Mouse (Mus musculus) CH12.LX (cell line): Measurements from ENCODE around the gene Agps. TPM values are rescaled to one million over a fixed set of nuclear protein-coding genes. Genes with fewer than 3 reads are reported as not detected.
A peak's percentile ranks its signal among the peaks of the same experiment; 100 is the strongest.
"Not testable (repeated sequence)": the region's sequence is repeated elsewhere in the genome, so short reads cannot be mapped to it uniquely, and the experiment has no call there.

Experiments used
- DNase-seq: peaks from one replicate; pipeline ENCODE4 v3.0.0-alpha.2; 2013; ENCODE audit errors: extremely low read depth
- H3K27ac ChIP-seq: 2 replicates; pipeline ENCODE4 v1.5.1; 2012; ENCODE audit warnings: low read depth, mild to moderate bottlenecking, control low read depth, moderate library complexity; ENCODE audit not compliant: insufficient read depth
- H3K27me3 ChIP-seq: replicated peaks from 2 replicates; pipeline ENCODE3; 2012; ENCODE audit warnings: inconsistent platforms
- H3K36me3 ChIP-seq, 2 experiments: replicated peaks in 1 of 2; 2 replicates each; pipeline versions ENCODE3 to v1.6.1; 2012; ENCODE audit warnings: inconsistent platforms in 1 of 2, low read length in 1 of 2, mild to moderate bottlenecking in 1 of 2, mixed read lengths in 1 of 2, moderate library complexity in 1 of 2; ENCODE audit not compliant: control insufficient read depth in 1 of 2, insufficient read depth in 1 of 2
- H3K4me1 ChIP-seq, 2 experiments: 2 replicates each; pipeline ENCODE4 v1.6.1; 2012; ENCODE audit warnings: inconsistent platforms in 1 of 2, moderate library complexity in 1 of 2; ENCODE audit not compliant: insufficient read depth in 2 of 2, control insufficient read depth in 1 of 2
- H3K4me2 ChIP-seq: 2 replicates; pipeline ENCODE4 v1.6.1; 2012; ENCODE audit warnings: low read depth, mild to moderate bottlenecking, control low read depth; ENCODE audit not compliant: poor library complexity, insufficient read depth, severe bottlenecking
- H3K4me3 ChIP-seq, 3 experiments: fragments of 150-350 bp in 1 of 3; sonication (generic) in 1 of 3; replicated peaks in 1 of 3; 2 replicates each; pipeline versions ENCODE3 to v1.5.1; 2011 to 2012; ENCODE audit warnings: low read depth in 2 of 3, low read length in 2 of 3, mild to moderate bottlenecking in 2 of 3, moderate library complexity in 2 of 3, control low read depth in 1 of 3, improper control_type of control experiment in 1 of 3, inconsistent platforms in 1 of 3, mixed read lengths in 1 of 3; ENCODE audit not compliant: poor library complexity in 1 of 3
- H3K79me2 ChIP-seq: replicated peaks from 2 replicates; pipeline ENCODE4 v1.6.1; 2012; ENCODE audit warnings: mild to moderate bottlenecking, moderate library complexity; ENCODE audit not compliant: control insufficient read depth, poor library complexity, insufficient read depth, severe bottlenecking; ENCODE audit errors: extremely low read depth
- H3K9ac ChIP-seq: 2 replicates; pipeline ENCODE4 v1.6.1; 2012; ENCODE audit warnings: low read depth, mild to moderate bottlenecking, control low read depth, moderate library complexity; ENCODE audit not compliant: insufficient read depth
- H3K9me3 ChIP-seq: replicated peaks from 2 replicates; pipeline ENCODE3; 2012; ENCODE audit warnings: low read length, inconsistent platforms, mixed read lengths
- CHD2 ChIP-seq: IDR thresholded peaks from 2 replicates; pipeline ENCODE4 v1.6.1; 2011; ENCODE audit warnings: low read length, improper control_type of control experiment
- E2F4 ChIP-seq: IDR thresholded peaks from 2 replicates; pipeline ENCODE4 v1.6.1; 2011; ENCODE audit warnings: low read depth, low read length, improper control_type of control experiment; ENCODE audit not compliant: insufficient replicate concordance
- ELF1 ChIP-seq: IDR thresholded peaks from 2 replicates; pipeline ENCODE4 v1.6.1; 2014; ENCODE audit warnings: low read depth, mild to moderate bottlenecking, inconsistent platforms, low read length, improper control_type of control experiment
- GABPA ChIP-seq: IDR thresholded peaks from 2 replicates; pipeline ENCODE4 v1.6.1; 2012; ENCODE audit warnings: low read depth, low read length, improper control_type of control experiment, inconsistent platforms; ENCODE audit not compliant: insufficient replicate concordance
- HCFC1 ChIP-seq: IDR thresholded peaks from 2 replicates; pipeline ENCODE4 v1.6.1; 2012; ENCODE audit warnings: low read depth, mild to moderate bottlenecking, inconsistent platforms, low read length, improper control_type of control experiment
- MAX ChIP-seq: IDR thresholded peaks from 2 replicates; pipeline ENCODE4 v1.6.1; 2011; ENCODE audit warnings: low read length, improper control_type of control experiment
- MAZ ChIP-seq: IDR thresholded peaks from 2 replicates; pipeline ENCODE4 v1.6.1; 2012; ENCODE audit warnings: low read depth, mild to moderate bottlenecking, inconsistent platforms, low read length, improper control_type of control experiment, moderate library complexity
- MXI1 ChIP-seq: IDR thresholded peaks from 2 replicates; pipeline ENCODE4 v1.6.1; 2011; ENCODE audit warnings: mild to moderate bottlenecking, low read depth, low read length, improper control_type of control experiment
- MYC ChIP-seq: IDR thresholded peaks from 2 replicates; pipeline ENCODE4 v1.6.1; 2011; ENCODE audit warnings: low read depth, mild to moderate bottlenecking, improper control_type of control experiment, low read length
- NRF1 ChIP-seq: IDR thresholded peaks from 2 replicates; pipeline ENCODE4 v1.6.1; 2014; ENCODE audit warnings: low read depth, mild to moderate bottlenecking, inconsistent platforms, low read length, improper control_type of control experiment, moderate library complexity
- PAX5 ChIP-seq: IDR thresholded peaks from 2 replicates; pipeline ENCODE4 v1.6.1; 2012; ENCODE audit warnings: low read length, inconsistent platforms, mixed read lengths
- RCOR1 ChIP-seq: conservative IDR thresholded peaks from 2 replicates; pipeline ENCODE4 v1.6.1; 2012; ENCODE audit warnings: low read depth, mild to moderate bottlenecking, inconsistent platforms, low read length, improper control_type of control experiment
- TCF12 ChIP-seq: IDR thresholded peaks from 2 replicates; pipeline ENCODE4 v1.6.1; 2014; ENCODE audit warnings: low read depth, mild to moderate bottlenecking, inconsistent platforms, low read length, improper control_type of control experiment
- UBTF ChIP-seq: IDR thresholded peaks from 2 replicates; pipeline ENCODE4 v1.6.1; 2012; ENCODE audit warnings: low read depth, mild to moderate bottlenecking, inconsistent platforms, low read length, improper control_type of control experiment, moderate library complexity
- USF1 ChIP-seq: IDR thresholded peaks from 2 replicates; pipeline ENCODE4 v1.6.1; 2014; ENCODE audit warnings: low read depth, mild to moderate bottlenecking, inconsistent platforms, low read length, improper control_type of control experiment
- USF2 ChIP-seq: conservative IDR thresholded peaks from 2 replicates; pipeline ENCODE4 v1.6.1; 2011; ENCODE audit warnings: low read depth, low read length, improper control_type of control experiment
- ZC3H11A ChIP-seq: IDR thresholded peaks from 2 replicates; pipeline ENCODE4 v1.6.1; 2012; ENCODE audit warnings: low read depth, mild to moderate bottlenecking, inconsistent platforms, low read length, improper control_type of control experiment
- ZKSCAN1 ChIP-seq: IDR thresholded peaks from 2 replicates; pipeline ENCODE4 v1.6.1; 2012; ENCODE audit warnings: low read depth, inconsistent platforms, low read length, improper control_type of control experiment, borderline replicate concordance
- ZMIZ1 ChIP-seq: IDR thresholded peaks from 2 replicates; pipeline ENCODE4 v1.6.1; 2012; ENCODE audit warnings: low read depth, mild to moderate bottlenecking, inconsistent platforms, low read length, improper control_type of control experiment
- dilution Hi-C: fragments of 300-500 bp; cut with MboI; formaldehyde crosslinking; loops from 2 replicates; pipeline ENCODE4 v1.14.3; 2020; ENCODE audit warnings: low sequenced_read_pairs; ENCODE audit not compliant: extremely low pct_unique_long_range_greater_than_20kb, extremely low pct_ligation_motif_present
- in situ Hi-C: fragments of 300-500 bp; cut with MboI; formaldehyde crosslinking; loops from 3 replicates; pipeline ENCODE4 v1.14.3; 2019; ENCODE audit warnings: low sequenced_read_pairs, low pct_ligation_motif_present, low pct_unique_long_range_greater_than_20kb, mixed read lengths
- polyA plus RNA-seq: library from polyadenylated mRNA; unstranded; fragments of >175 nt; gene quantifications from 2 replicates; pipeline ENCODE4 v1.2.1, GENCODE M21; 2012; ENCODE audit warnings: low read depth; ENCODE audit not compliant: insufficient read length
- total RNA-seq, 2 experiments: library from RNA; depleted of rRNA; stranded (reverse); fragments of 300-350 nt in 1 of 2; fragments of >200 nt in 1 of 2; gene quantifications; 2 replicates each; pipeline ENCODE4 v1.2.3; 2012 to 2014

The Agps gene
- total and polyA plus RNA-seq, 3 experiments = 38.6 to 67.7 (median 49.3) TPM

DNA sequence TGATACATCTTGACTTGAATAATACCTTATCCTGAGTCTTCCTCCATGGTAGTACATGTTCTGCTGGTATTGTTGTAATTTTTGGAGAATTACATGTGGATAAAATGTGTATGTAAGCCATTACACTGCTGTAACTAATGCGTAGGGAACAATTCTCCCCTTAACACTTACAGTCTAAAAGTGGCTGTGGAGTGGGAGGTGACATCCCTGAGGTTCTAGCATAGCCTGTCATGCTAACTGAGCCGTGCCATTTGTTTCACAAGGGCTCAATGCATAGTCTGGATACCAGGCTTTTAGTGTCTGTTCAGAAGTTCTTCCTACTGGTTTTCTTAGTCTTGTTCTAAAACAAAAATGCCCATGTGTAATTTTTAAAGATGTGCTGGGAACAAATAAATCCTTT is 99.0 kb downstream of the Agps start:
- H3K27me3 ChIP-seq = no peaks in the 10 kb centered on the region
- dilution Hi-C loops (no loop called here), in situ Hi-C loops (no loop called here)
- H3K4me2 ChIP-seq = no peak overlapping the region
- no peaks in the 10 kb centered on the region for H3K4me1 ChIP-seq
- no peak overlapping the region for H3K27ac ChIP-seq
- H3K4me3 ChIP-seq = no peak overlapping the region
- no peak overlapping the region for H3K9ac ChIP-seq
- TF ChIP-seq ZMIZ1 (no peak), HCFC1 (no peak), ZC3H11A (no peak), TCF12 (no peak), USF1 (no peak), NRF1 (no peak)
- peaks cover 18 to 47% of the 10 kb centered on the region in 2 experiments for H3K36me3 ChIP-seq
- no peaks in the 10 kb centered on the region for H3K9me3 ChIP-seq
- H3K79me2 ChIP-seq = no peaks in the 10 kb centered on the region
- DNase-seq = no peak

GRCm38 (mm10) chr2:75933541-75933940 is 101.6 kb downstream of the Agps start:
- Histone ChIP-seq H3K27me3 (no peaks in the 10 kb centered on the region), H3K79me2 (no peaks in the 10 kb centered on the region), H3K36me3 (peaks cover 7 to 30% of the 10 kb centered on the region in 2 experiments), H3K9ac (no peak overlapping the region), H3K27ac (no peak overlapping the region), H3K4me2 (no peak overlapping the region), H3K4me1 (peaks cover 0 to 3% of the 10 kb centered on the region in 2 experiments; a peak in 1 of 4 replicates), H3K4me3 (no peak overlapping the region), H3K9me3 (no peaks in the 10 kb centered on the region)
- dilution Hi-C loops (no loop called here), in situ Hi-C loops (no loop called here)
- no peak for DNase-seq
- TF ChIP-seq MXI1 (no peak), RCOR1 (no peak), MAX (no peak), USF1 (no peak), CHD2 (no peak), UBTF (no peak), E2F4 (no peak), PAX5 (no peak), MAZ (no peak), MYC (no peak), ZC3H11A (no peak), GABPA (no peak), ELF1 (no peak), USF2 (no peak), ZKSCAN1 (no peak), TCF12 (no peak)

DNA sequence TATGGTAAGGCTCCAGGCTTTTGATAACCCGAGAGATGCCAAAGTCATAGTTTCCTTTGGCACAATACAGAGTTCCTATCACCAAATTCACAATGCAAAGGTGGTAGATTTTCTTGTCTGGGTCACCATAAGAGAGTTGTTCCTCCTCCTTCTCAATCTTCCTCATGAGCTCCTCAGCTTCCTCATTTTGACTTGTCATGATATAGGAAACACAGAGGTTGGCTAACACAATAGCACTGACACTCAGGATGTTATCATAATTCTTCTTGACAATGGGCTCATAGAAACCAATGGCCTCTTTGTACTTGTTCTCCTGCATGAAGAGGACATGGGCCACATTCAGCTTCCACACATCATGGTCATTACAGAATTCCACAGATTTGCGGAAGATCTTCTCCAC is 104.7 kb downstream of the Agps start:
- dilution Hi-C loops, DNase-seq: not testable (repeated sequence)

DNA sequence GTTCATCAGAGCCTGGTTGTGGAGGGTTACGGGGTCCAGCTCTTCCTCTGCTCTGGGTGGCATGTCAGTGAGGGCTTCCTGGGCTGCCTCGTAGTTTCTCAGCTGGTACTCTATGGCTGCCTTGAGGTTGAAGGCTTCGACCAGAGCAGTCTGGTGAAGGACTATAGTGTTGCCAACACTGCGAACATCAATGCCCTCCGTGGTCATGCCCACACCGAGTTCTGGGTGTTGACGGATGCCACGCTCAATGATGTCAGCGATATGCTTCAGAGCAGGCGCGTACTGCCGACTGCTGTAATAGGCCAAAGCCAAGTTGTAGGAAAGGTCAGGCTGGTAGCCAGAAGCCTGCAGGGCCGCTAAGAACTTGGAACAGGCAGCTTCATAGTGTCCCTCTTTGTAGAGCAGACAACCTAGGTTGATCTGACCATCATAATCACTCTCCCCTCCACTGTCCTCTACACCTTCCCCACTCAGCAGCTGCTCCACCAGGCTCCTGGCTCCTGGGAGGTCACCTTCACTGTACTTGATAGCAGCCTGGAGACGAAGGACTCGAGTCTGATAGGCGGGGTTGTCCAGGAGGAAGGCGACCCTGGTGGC is 105.6 kb downstream of the Agps start:
- H3K27ac ChIP-seq, H3K36me3 ChIP-seq, DNase-seq, H3K9ac ChIP-seq, in situ Hi-C loops, H3K4me1 ChIP-seq, H3K27me3 ChIP-seq, H3K4me2 ChIP-seq, H3K79me2 ChIP-seq, dilution Hi-C loops, H3K9me3 ChIP-seq: not testable (repeated sequence)
- peak overlapping the region in 2 of 3 experiments; percentile 34 to 54 for H3K4me3 ChIP-seq

More for the DNA sequence above, 104.7 kb downstream of the Agps start:
- H3K4me1 ChIP-seq, H3K9me3 ChIP-seq, H3K9ac ChIP-seq, H3K4me3 ChIP-seq, H3K27ac ChIP-seq, H3K36me3 ChIP-seq, H3K27me3 ChIP-seq, in situ Hi-C loops, H3K4me2 ChIP-seq, H3K79me2 ChIP-seq: not testable (repeated sequence)
